Mouse (Mus musculus) lung, postnatal 0 days (tissue): Measurements from ENCODE around the gene Des.

Source experiments
- CTCF ChIP-seq: IDR thresholded peaks from 2 replicates; pipeline ENCODE4 v1.5.1; 2016; ENCODE audit warnings: antibody characterized with exemption, mild to moderate bottlenecking
- EP300 ChIP-seq: IDR thresholded peaks from 2 replicates; pipeline ENCODE4 v1.6.1; 2016; ENCODE audit warnings: antibody characterized with exemption, mild to moderate bottlenecking, control low read depth

- TF ChIP-seq EP300 (no peak), CTCF (peak; percentile 92)
These were observed 42.6 kb upstream of the Des start, which contains the start of gene Dnpep for GRCm38 (mm10) chr1:75317241-75318201.
